Mouse (Mus musculus) gastrocnemius, postnatal 25 days (tissue): ENCODE results near the gene Tob1. TPM values are rescaled to one million over a fixed set of nuclear protein-coding genes. Genes with fewer than 3 reads are reported as not detected.

Source experiments
- DNase-seq: peaks from one replicate; pipeline ENCODE4 v3.0.0; 2022
- total RNA-seq, 2 experiments: library from RNA; stranded (reverse); gene quantifications; 1 replicate in 1 of 2; 2 replicates in 1 of 2; pipeline ENCODE4 v1.2.3; 2021

Gene Tob1
- total RNA-seq, 2 experiments from 2014 or later = 136 to 169 TPM

- DNase-seq = no peak
Observed at GRCm38 (mm10) chr11:94198405-94199146, 12.7 kb upstream of the Tob1 start.

- no peak for DNase-seq
Observed at GRCm38 (mm10) chr11:94199771-94200170, 11.5 kb upstream of the Tob1 start.

DNA sequence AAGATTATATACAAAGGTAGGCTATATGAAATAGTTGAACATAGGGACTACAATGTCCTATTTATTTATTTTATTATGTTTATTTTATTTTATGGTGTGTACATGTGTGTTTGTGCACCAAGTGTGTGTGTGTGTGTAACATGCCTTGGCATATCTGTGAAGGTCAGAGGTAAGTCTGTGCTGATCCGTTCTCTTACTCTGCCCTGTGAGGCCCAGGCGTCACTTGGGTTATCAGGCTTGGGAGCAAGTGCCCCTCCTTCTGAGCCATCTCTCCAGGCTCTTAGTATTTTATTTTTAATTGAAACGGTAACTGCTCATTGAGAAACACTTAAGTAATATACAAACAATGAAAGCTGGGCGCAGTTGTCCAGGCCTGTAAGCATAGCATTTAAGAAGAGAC lies 10.8 kb upstream of the Tob1 start:
- DNase-seq = no peak

GRCm38 (mm10) chr11:94202106-94202505 lies 9.1 kb upstream of the Tob1 start:
- DNase-seq = no peak

GRCm38 (mm10) chr11:94203066-94203465 lies 8.2 kb upstream of the Tob1 start:
- DNase-seq = no peak

DNA sequence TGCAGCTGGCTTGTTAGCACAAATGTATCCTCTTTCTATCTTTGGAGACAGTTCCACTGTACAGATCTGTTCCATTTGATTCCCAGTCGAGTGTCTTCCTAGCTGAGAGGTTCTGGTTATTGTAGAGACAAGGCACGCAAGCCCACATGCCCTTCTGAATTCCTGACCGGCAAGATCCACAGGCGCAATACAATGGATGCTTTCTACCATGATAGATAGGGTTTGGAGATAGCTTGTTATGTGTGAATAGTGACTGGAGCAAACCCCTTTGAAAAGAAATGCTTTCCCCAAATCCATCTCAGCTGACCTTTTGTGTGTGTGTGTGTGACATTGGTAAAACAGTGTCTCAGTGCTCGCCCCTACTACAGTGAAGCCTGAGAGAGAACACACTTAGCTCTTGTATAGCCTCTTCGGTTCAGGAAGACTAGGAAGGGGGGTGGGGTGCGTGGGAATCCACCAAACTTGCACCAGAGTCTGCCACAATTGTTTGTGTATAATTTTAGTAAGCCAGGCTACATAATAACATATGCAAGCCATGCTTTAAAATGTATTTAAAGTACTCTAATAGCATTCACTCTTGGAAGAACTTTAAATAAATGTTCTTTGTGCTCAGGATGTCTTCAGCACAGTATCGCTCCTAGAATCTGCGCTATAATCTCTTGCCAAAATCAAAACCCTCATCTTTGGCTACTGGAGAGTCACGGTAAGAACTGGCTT lies 4.7 kb upstream of the Tob1 start:
- no peak for DNase-seq

DNA sequence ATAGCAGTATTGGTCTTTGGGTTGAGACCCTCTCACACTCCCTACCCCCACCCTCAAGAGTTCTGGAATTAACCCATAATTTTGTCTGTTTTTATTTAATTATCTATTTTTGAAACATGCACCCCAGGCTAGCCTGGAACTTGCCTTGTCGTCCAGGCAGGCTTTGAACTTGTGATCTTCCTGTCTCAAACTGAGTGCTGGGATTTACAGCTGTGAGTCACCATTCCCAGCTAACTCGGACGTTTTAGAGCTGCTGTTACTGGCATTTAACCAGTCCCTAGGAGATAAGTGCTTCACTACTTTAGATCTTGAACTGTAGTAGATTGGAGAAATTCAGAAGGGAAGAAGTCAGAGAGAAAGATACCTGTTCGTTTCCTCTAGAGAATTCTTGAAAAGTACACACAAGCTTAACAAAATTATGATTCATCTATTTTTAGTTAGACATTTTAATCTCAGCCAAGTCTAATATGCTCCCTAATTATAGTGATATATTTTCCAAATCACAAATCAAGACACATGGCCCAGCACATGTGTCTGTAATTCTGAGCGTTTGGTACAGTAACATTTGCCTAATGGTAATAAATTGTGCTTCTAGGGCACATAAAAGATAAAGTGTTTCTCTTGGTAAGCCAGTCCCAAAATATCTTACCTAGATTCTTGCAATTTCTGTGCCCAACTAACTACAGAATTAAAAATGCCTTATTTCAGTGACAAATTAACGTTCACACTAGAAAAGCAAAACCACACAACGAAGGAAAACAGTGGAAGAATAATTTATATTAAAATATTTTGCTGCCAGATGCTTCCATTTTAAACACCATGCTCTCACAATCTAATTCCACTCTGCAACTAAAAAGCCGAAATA lies 2.2 kb upstream of the Tob1 start:
- DNase-seq = no peak

GRCm38 (mm10) chr11:94209695-94210131 lies 1.5 kb upstream of the Tob1 start:
- DNase-seq = no peak

DNA sequence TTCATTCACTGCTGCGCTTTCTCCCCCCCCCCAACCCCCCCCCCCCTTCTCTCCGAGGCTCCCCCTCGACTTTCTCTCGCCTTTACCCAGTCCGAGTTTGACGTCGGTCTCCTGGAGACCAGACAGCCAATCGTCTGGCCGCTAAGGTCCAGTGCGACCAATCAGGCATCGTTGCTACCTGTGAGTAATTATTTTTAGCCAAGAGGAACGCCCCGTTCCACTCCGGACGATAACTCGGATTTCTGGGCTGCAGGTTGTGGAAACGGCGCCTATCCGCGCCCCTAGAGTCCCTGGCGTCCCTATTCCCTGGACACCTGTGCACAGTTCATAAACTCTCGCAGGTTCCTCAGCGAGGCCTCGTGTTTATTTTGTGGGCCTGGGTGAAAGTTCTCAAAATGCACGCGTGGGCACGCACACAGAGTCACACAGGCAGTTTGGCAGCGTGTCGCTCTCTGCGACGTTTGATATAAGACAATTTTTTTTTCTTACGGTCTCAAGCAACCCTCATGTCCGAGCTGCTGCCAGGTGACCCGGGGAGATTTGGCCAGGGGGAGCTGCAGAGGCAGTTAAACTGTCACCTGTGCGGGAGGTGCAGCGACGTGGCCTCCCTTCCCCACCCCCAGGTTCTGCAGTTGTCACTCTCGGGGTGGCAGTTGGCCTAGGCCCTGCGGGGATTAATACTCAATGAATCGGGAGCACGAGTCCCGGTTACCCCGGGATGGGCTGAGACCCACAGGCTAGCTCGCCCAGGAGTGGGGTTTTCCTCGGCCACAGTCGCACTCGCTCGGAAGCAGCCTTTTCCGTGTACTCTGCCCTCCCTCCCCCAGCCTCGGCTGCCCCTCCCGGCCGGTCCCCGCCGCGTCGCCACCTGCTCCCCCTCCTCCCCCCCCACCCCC lies 815 bp upstream of the Tob1 start:
- peak; percentile 91 for DNase-seq

GRCm38 (mm10) chr11:94211651-94212488 lies 616 bp downstream of the Tob1 start:
- DNase-seq = peak; percentile 87

DNA sequence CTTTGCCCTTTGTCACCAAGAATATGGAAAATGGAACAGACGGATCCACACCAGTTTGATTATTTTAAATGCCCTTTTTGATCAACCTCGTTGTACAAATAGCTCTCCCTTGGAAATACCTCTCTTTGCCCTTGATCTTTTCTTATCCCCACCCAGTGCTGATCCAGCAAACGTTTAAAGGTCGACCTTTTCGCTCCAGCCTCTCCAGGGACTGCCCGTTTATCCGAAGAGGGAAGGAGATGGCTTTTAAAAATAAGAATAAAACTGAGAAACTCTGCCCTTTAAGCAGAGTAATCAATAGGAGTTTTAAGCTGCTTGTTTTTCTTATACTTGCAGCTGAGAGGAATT lies 1.2 kb downstream of the Tob1 start:
- no peak for DNase-seq

GRCm38 (mm10) chr11:94212997-94213396 lies 1.7 kb downstream of the Tob1 start:
- DNase-seq = no peak

DNA sequence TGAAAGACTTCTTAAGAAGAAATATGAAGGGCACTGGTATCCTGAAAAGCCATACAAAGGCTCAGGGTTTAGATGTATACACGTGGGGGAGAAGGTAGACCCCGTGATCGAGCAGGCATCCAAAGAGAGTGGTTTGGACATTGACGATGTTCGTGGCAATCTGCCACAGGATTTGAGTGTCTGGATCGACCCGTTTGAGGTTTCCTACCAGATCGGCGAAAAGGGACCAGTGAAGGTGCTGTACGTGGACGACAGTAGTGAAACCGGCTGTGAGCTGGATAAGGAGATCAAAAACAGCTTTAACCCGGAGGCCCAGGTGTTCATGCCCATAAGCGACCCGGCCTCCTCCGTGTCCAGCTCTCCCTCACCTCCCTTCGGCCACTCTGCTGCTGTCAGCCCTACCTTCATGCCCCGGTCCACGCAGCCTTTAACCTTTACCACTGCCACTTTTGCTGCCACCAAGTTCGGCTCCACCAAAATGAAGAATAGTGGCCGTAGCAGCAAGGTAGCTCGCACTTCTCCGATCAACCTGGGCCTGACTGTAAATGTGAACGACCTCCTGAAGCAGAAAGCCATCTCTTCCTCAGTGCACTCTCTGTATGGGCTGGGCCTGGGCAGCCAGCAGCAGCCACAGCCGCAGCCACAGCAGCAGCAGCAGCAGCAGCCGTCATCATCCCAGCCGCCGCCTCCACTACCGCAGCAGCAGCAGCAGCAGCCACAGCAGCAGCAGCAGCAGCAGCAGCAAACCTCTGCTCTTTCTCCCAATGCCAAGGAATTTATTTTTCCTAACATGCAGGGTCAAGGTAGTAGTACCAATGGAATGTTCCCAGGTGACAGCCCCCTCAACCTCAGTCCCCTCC lies 2.7 kb downstream of the Tob1 start:
- no peak for DNase-seq

DNA sequence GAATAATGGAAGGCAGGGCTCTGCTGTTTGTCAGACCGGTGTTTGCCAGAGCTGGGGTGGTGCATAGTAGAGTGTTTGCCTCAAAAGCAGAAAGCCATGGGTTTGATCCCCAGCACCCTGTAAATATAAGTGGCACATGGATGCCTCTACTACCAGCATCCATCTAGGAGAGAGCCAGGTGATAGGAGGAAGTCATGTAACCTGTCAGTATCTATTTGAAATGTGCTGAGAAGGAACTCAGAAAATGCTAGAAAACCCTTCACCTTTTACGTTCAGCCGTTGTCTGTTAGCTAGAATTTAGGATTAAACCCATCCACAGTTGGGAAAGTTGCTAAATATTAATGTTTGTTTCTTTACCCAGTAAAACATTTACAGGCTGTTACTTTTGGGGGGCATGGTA lies 4.3 kb downstream of the Tob1 start:
- no peak for DNase-seq

DNA sequence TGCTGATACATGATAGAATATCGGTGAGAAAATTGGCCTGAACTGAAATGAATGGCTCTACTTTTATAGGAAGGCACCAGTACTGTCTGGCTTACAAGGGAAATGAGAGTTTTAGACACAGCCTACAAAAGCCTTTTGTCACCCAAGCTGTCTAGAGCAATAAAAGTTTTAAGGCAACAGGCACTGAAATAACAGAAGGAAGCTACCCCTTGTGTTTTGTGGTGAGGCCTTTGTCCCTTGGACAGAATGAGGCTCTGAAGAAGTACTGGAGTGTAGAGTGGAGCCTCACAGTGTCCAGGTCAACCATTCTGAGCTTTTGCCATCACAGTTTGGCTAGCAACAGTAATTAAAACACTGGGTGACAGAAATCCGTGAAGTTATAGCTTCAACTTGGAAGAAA lies 5.0 kb downstream of the Tob1 start:
- DNase-seq = no peak

DNA sequence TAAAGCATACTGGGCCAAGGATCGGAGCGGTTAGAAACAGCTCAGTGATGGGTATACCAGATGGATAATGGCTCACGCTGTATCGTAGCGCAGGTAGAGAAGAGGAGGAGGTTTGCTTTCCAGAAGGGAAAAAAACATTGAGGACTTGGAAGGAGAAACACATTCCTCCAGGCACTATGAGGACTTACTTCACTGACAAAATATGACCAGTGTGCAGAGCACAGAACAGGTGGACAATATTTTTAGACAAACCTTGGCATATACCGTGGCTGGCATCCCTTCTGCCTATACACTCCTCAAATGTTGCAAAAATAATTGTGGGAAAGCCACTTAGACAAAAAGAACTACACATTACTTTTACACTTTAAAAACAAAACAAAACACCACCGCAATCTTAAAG lies 10.0 kb downstream of the Tob1 start:
- no peak for DNase-seq

DNA sequence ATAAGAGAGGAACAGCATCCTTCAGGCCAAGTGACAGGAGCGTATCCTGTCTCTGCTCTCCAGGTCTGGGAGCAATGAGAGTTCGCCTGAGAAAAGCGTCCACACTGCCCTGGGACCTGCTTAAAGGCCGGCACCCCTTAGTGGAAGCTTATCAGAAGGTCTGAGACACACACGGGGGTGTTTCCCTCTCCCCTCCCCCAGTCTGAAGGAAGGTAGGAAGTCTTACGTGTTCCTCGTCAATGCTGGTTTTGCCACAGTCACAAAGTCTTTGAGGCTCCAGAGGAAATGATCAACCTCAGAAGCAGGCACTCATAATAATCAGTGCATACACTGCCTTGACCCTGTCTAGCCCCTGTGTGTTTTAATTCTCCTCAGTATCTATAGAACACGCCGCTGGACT lies 12.3 kb downstream of the Tob1 start:
- no peak for DNase-seq

- DNase-seq = peak; percentile 16
Observed at GRCm38 (mm10) chr11:94225985-94226384, 14.7 kb downstream of the Tob1 start.

- peak; percentile 38 for DNase-seq
Observed at GRCm38 (mm10) chr11:94228416-94228815, 17.2 kb downstream of the Tob1 start.
